Mouse (Mus musculus) regulatory T cell (primary cell): ENCODE results near the gene H2-M10.6.

ENCODE experiments used
- in situ Hi-C: fragments of 300-600 bp; cut with MboI, MseI; formaldehyde crosslinking; loops from one replicate; pipeline ENCODE4 v1.15.1; 2025; ENCODE audit warnings: high pct_unique_total_duplicates

Gene H2-M10.6

DNA sequence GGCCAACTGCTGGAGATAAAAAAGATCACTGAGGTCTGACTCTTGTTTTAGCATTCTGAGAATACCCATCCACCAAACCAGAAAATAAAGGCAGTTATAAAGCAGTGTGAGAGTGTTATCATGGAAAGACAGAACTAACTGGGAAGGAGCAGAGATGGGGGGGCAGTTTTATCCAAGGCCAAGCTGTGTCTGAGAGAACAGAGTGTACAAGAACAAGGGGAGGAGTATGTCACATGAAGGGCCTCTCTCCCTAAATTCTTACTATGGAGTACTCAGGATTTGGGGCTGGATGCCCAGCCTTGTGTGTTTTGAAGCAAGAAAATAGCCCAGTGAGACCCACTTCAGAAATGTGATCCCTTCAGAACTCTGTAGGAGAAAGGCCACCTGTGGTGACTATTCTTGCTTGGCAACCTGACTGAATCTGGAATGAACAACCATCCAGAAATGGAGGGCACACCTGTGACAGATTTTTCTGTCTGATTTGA lies 29.0 kb downstream of the H2-M10.6 start:
- in situ Hi-C loops, result no loop called here

DNA sequence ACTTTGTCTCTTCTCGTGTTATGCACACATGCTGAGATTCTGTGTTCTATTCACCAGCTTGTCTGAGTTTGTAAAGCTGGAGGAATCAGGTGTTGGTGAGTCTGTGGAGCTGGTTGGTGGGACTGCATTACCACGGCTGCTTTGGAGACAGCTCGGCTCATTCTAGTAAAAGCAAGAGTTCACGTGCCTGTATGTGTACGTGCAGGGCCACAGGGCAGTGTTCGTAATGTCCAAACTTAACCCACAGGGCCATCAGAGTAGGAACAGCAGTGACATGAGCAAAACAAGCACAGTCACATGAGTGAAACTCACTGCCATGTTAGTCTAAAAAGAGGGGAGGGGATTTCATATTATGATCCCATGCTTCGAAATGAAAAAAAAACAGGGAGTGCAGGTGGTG lies 31.7 kb downstream of the H2-M10.6 start:
- in situ Hi-C loops, result no loop called here

GRCm38 (mm10) chr17:36844286-36844719 lies 32.3 kb downstream of the H2-M10.6 start:
- in situ Hi-C loops, result no loop called here

DNA sequence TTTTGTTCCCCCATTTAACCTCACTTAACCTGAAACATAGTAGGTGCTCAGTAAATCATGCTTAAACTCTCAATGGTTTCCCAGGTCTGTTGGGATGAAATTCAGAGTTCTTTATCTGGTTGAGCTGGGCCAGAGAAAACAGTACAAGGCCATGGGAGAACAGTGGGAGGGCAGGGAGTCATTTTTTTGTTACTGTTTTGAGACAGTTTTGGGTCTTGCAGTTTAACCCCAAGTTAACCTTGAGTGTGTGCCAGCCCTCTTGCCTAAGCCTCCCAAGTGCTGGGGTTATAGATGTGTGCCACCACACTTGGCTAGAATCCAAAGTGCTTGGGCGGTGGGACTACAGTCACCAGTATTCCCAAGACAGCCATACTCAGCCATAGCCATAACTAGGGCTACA lies 32.8 kb downstream of the H2-M10.6 start:
- in situ Hi-C loops, result no loop called here

DNA sequence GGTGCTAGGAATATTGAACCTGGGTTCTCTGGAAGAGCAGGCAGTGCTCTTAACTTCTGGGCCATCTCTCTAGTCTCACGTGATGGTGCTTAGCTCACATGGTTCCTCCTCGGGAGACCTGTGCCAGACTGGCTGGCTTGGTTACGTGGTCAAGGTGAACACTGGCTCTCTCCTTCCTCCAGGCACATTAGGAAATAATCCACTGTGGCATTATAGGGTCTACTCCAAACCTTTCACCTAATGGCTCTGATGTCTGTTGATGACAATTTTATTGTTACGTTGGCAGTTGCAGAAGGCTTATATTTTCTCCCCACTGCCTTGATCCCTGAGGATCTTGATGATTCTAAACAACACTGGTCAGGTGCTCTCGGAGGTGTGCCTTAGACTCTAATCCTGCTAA lies 36.9 kb downstream of the H2-M10.6 start:
- in situ Hi-C loops, result no loop called here

- in situ Hi-C loops, result no loop called here
Observed at GRCm38 (mm10) chr17:36849992-36850391, 38.0 kb downstream of the H2-M10.6 start.

DNA sequence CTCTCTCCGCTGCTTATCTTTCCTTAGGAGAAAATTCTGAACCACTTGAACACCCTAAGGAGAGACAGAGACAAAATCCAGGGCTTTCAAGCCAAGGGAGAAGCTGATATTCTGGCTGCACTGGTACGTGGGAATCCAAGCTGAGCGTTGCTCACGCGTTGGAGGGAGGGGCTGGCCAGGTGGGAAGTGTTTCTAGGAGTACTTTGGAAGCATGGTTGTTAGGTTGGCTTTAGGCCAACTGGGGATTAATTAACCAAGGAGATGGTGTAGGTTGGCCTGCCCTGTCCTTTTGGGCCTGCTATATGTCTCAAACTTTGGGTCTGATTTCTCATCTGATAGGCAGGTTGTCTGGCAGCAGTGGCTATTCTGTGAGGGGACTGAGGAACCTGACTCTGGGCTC lies 39.2 kb downstream of the H2-M10.6 start:
- in situ Hi-C loops, result no loop called here

DNA sequence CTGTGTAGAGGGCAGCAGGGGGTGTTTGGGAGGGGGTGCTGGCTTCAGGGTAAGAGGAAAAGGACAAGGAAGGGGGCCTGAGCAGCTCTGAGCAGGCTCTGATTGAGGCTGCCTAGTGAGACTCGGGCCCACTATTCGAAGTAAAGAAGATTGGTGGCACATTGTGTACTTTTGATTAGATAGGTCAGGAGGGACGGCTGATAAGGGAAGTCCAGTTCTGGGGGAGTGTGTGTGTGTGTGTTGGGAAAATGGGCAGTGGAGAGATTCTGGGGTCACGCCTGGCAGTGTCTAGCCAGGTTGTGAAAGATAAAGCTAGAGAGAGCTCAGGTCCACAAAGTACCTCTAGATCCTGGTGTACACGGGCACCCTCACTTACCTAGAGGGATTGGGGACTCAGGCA lies 39.7 kb downstream of the H2-M10.6 start:
- in situ Hi-C loops, result no loop called here

- in situ Hi-C loops, result no loop called here
Observed at GRCm38 (mm10) chr17:36855484-36855883, 43.5 kb downstream of the H2-M10.6 start.

DNA sequence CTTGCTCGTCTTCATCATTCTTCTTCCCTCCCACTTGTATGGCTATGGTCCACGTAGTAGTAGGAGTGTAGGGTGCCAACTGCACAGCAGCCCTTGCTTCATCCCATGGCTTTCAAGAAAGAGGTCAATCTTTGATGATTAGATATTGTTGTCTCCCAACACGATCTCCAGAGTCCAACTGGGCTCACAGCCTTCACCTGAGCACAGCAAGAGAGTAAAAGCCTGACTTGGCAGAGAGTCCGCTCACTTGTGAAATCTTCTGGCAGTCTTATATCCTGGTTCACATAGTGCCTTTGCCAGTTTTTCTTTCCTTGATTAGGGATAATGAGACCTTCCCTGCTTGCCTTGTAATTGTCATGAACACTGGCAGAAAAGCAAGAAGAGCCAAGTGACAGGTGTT lies 44.3 kb downstream of the H2-M10.6 start:
- in situ Hi-C loops, result no loop called here

GRCm38 (mm10) chr17:36858181-36858580 lies 46.2 kb downstream of the H2-M10.6 start:
- in situ Hi-C loops, result no loop called here

DNA sequence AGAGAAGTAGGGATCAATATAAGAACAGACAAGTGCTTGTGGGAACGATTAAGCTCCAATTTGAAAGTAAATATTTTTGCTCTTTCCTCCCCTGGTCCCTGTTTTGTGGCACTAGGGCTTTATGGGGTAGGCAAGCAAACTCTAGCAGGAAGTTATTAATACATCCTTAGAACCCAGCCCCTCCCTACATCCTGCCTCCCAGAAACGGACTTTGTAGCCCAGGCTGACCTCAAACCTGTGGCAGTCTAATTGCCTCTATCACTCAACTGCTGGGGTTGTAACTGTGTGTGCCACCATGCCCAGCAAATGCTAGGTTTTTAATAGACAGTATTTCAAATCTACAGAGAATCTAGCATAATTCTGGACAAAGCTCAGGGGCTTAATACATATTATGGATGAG lies 49.7 kb downstream of the H2-M10.6 start:
- in situ Hi-C loops, result no loop called here
